Mouse (Mus musculus) natural killer cell, adult 2 months (primary cell): ENCODE results near the gene Nf1.

Experiments used
- DNase-seq, 2 experiments: peaks; one replicate each; pipeline ENCODE4 v3.0.0; 2022; ENCODE audit warnings: low spot score in 2 of 2

Nf1 gene

GRCm38 (mm10) chr11:79584191-79584590 is 244.7 kb downstream of the Nf1 start:
- DNase-seq: peak; percentile 47 to 58

- no peak for DNase-seq
Measured at GRCm38 (mm10) chr11:79589317-79590075, 250.0 kb downstream of the Nf1 start.

- DNase-seq: no peak
Measured at GRCm38 (mm10) chr11:79590664-79591590, 251.4 kb downstream of the Nf1 start, which contains the start of gene Rab11fip4. Gene Rab11fip4, plus strand, starts transcription at chr11:79591212.

- no peak for DNase-seq
Measured at GRCm38 (mm10) chr11:79591591-79591975, 252.1 kb downstream of the Nf1 start.

GRCm38 (mm10) chr11:79593495-79593894 is 254.0 kb downstream of the Nf1 start:
- no peak for DNase-seq

GRCm38 (mm10) chr11:79610454-79610853 is 271.0 kb downstream of the Nf1 start:
- no peak for DNase-seq

- DNase-seq: peak in 1 of 2 experiments; percentile 32
Measured at GRCm38 (mm10) chr11:79611011-79611666, 271.6 kb downstream of the Nf1 start.

- DNase-seq: no peak
Measured at GRCm38 (mm10) chr11:79612046-79612600, 272.6 kb downstream of the Nf1 start.

GRCm38 (mm10) chr11:79613084-79613483 is 273.6 kb downstream of the Nf1 start:
- DNase-seq: no peak

GRCm38 (mm10) chr11:79613711-79614110 is 274.2 kb downstream of the Nf1 start:
- no peak for DNase-seq

- no peak for DNase-seq
Measured at GRCm38 (mm10) chr11:79614880-79615279, 275.4 kb downstream of the Nf1 start.

- no peak for DNase-seq
Measured at GRCm38 (mm10) chr11:79615871-79616270, 276.4 kb downstream of the Nf1 start.

- DNase-seq: no peak
Measured at GRCm38 (mm10) chr11:79617991-79618390, 278.5 kb downstream of the Nf1 start.

GRCm38 (mm10) chr11:79623029-79623428 is 283.5 kb downstream of the Nf1 start:
- peak; percentile 36 to 51 for DNase-seq

- DNase-seq: peak; percentile 54 to 60
Measured at GRCm38 (mm10) chr11:79624801-79625302, 285.4 kb downstream of the Nf1 start.

- no peak for DNase-seq
Measured at GRCm38 (mm10) chr11:79628716-79629115, 289.2 kb downstream of the Nf1 start.

- no peak for DNase-seq
Measured at GRCm38 (mm10) chr11:79629752-79630374, 290.4 kb downstream of the Nf1 start.

GRCm38 (mm10) chr11:79630521-79630920 is 291.0 kb downstream of the Nf1 start:
- no peak for DNase-seq
